Mouse (Mus musculus): ENCODE data around the gene Tsg101. TPM values are rescaled to one million over a fixed set of nuclear protein-coding genes. Genes with fewer than 3 reads are reported as not detected.

The Tsg101 gene
- polyA plus RNA-seq, 1 experiment from 2014 or later = 165 TPM

- peaks cover 40% of the 10 kb centered on the region for H3K36me3 ChIP-seq (ENCODE audit: control insufficient read depth, insufficient read depth, low read length)
- ATAC-seq (ENCODE audit: low read depth) = 0 out of 2 replicates have a peak, but pooled peaks have one; percentile 36
- no peak overlapping the region for H3K4me2 ChIP-seq (ENCODE audit: low read depth, low read length)
- H3K27ac ChIP-seq (ENCODE audit: low read length) = no peak overlapping the region
- no peak overlapping the region for H3K4me3 ChIP-seq (ENCODE audit: low read length)
- H3K4me1 ChIP-seq (replicated peaks; ENCODE audit: control insufficient read depth, insufficient read depth, low read length) = no peaks in the 10 kb centered on the region
- WGBS = 70% methylated on average over 7 of the region's 7 CpGs
- H3K9me3 ChIP-seq (ENCODE audit: control insufficient read depth, low read length) = no peaks in the 10 kb centered on the region
- H3K9ac ChIP-seq (ENCODE audit: low read length) = no peak overlapping the region
- no peaks in the 10 kb centered on the region for H3K27me3 ChIP-seq (ENCODE audit: control insufficient read depth, insufficient read depth, low read depth, low read length)
These were observed 63.8 kb downstream of the Tsg101 start for GRCm38 (mm10) chr7:46855866-46856560.

GRCm38 (mm10) chr7:46853365-46853764 lies 66.4 kb downstream of the Tsg101 start:
- H3K4me2 ChIP-seq (ENCODE audit: low read depth, low read length) = no peak overlapping the region
- peaks cover 64% of the 10 kb centered on the region for H3K36me3 ChIP-seq (ENCODE audit: control insufficient read depth, insufficient read depth, low read length)
- no peaks in the 10 kb centered on the region for H3K27me3 ChIP-seq (ENCODE audit: control insufficient read depth, insufficient read depth, low read depth, low read length)
- H3K9ac ChIP-seq (ENCODE audit: low read length) = no peak overlapping the region
- no peak for ATAC-seq (ENCODE audit: low read depth)
- no peaks in the 10 kb centered on the region for H3K4me1 ChIP-seq (replicated peaks; ENCODE audit: control insufficient read depth, insufficient read depth, low read length)
- H3K4me3 ChIP-seq (ENCODE audit: low read length) = no peak overlapping the region
- 91% methylated on average over 9 of the region's 9 CpGs for WGBS
- no peaks in the 10 kb centered on the region for H3K9me3 ChIP-seq (ENCODE audit: control insufficient read depth, low read length)
- no peak overlapping the region for H3K27ac ChIP-seq (ENCODE audit: low read length)

GRCm38 (mm10) chr7:46852666-46853065 lies 67.1 kb downstream of the Tsg101 start:
- Histone ChIP-seq H3K4me2 (ENCODE audit: low read depth, low read length) (no peak overlapping the region), H3K9ac (ENCODE audit: low read length) (no peak overlapping the region), H3K27me3 (ENCODE audit: control insufficient read depth, insufficient read depth, low read depth, low read length) (no peaks in the 10 kb centered on the region), H3K4me3 (ENCODE audit: low read length) (no peak overlapping the region), H3K9me3 (ENCODE audit: control insufficient read depth, low read length) (no peaks in the 10 kb centered on the region), H3K36me3 (ENCODE audit: control insufficient read depth, insufficient read depth, low read length) (peaks cover 66% of the 10 kb centered on the region), H3K27ac (ENCODE audit: low read length) (no peak overlapping the region), H3K4me1 (replicated peaks; ENCODE audit: control insufficient read depth, insufficient read depth, low read length) (peaks cover 1% of the 10 kb centered on the region)
- ATAC-seq (ENCODE audit: low read depth) = no peak
- WGBS = 90% methylated on average over 1 of the region's 1 CpGs

- Histone ChIP-seq H3K4me1 (replicated peaks; ENCODE audit: control insufficient read depth, insufficient read depth, low read length) (peaks cover 10% of the 10 kb centered on the region), H3K9me3 (ENCODE audit: control insufficient read depth, low read length) (no peaks in the 10 kb centered on the region), H3K27me3 (ENCODE audit: control insufficient read depth, insufficient read depth, low read depth, low read length) (no peaks in the 10 kb centered on the region), H3K36me3 (ENCODE audit: control insufficient read depth, insufficient read depth, low read length) (peaks cover 68% of the 10 kb centered on the region), H3K27ac (ENCODE audit: low read length) (no peak overlapping the region), H3K4me3 (ENCODE audit: low read length) (no peak overlapping the region), H3K4me2 (ENCODE audit: low read depth, low read length) (no peak overlapping the region), H3K9ac (ENCODE audit: low read length) (no peak overlapping the region)
- WGBS = 80% methylated on average over 7 of the region's 7 CpGs
- no peak for ATAC-seq (ENCODE audit: low read depth)
These were observed 68.7 kb downstream of the Tsg101 start for GRCm38 (mm10) chr7:46851026-46851425.

- Histone ChIP-seq H3K4me1 (replicated peaks; ENCODE audit: control insufficient read depth, insufficient read depth, low read length) (peaks cover 17% of the 10 kb centered on the region), H3K27me3 (ENCODE audit: control insufficient read depth, insufficient read depth, low read depth, low read length) (no peaks in the 10 kb centered on the region), H3K27ac (ENCODE audit: low read length) (no peak overlapping the region), H3K36me3 (ENCODE audit: control insufficient read depth, insufficient read depth, low read length) (peaks cover 56% of the 10 kb centered on the region), H3K4me2 (ENCODE audit: low read depth, low read length) (no peak overlapping the region), H3K4me3 (ENCODE audit: low read length) (no peak overlapping the region), H3K9ac (ENCODE audit: low read length) (no peak overlapping the region), H3K9me3 (ENCODE audit: control insufficient read depth, low read length) (no peaks in the 10 kb centered on the region)
- 81% methylated on average over 5 of the region's 5 CpGs for WGBS
- no peak for ATAC-seq (ENCODE audit: low read depth)
These were observed 70.5 kb downstream of the Tsg101 start for GRCm38 (mm10) chr7:46849287-46849686.

- under 1% methylated on average over 28 of the region's 28 CpGs for WGBS
- no peaks in the 10 kb centered on the region for H3K9me3 ChIP-seq (ENCODE audit: control insufficient read depth, low read length)
- peak; percentile 34 for ATAC-seq (ENCODE audit: low read depth)
- peaks cover 33% of the 10 kb centered on the region for H3K36me3 ChIP-seq (ENCODE audit: control insufficient read depth, insufficient read depth, low read length)
- H3K9ac ChIP-seq (ENCODE audit: low read length) = peak overlapping the region; percentile 100
- peak overlapping the region; percentile 92 for H3K4me2 ChIP-seq (ENCODE audit: low read depth, low read length)
- peak overlapping the region; percentile 97 for H3K4me3 ChIP-seq (ENCODE audit: low read length)
- peaks cover 20% of the 10 kb centered on the region for H3K4me1 ChIP-seq (replicated peaks; ENCODE audit: control insufficient read depth, insufficient read depth, low read length)
- H3K27me3 ChIP-seq (ENCODE audit: control insufficient read depth, insufficient read depth, low read depth, low read length) = no peaks in the 10 kb centered on the region
- peak overlapping the region; percentile 99 for H3K27ac ChIP-seq (ENCODE audit: low read length)
These were observed 73.1 kb downstream of the Tsg101 start for GRCm38 (mm10) chr7:46846486-46847244.

- no peaks in the 10 kb centered on the region for H3K27me3 ChIP-seq (ENCODE audit: control insufficient read depth, insufficient read depth, low read depth, low read length)
- no peaks in the 10 kb centered on the region for H3K9me3 ChIP-seq (ENCODE audit: control insufficient read depth, low read length)
- peak overlapping the region; percentile 100 for H3K9ac ChIP-seq (ENCODE audit: low read length)
- no peak for ATAC-seq (ENCODE audit: low read depth)
- peak overlapping the region; percentile 92 for H3K4me2 ChIP-seq (ENCODE audit: low read depth, low read length)
- peak overlapping the region; percentile 99 for H3K27ac ChIP-seq (ENCODE audit: low read length)
- peaks cover 27% of the 10 kb centered on the region for H3K4me1 ChIP-seq (replicated peaks; ENCODE audit: control insufficient read depth, insufficient read depth, low read length)
- WGBS = 0% methylated on average over 36 of the region's 36 CpGs
- H3K36me3 ChIP-seq (ENCODE audit: control insufficient read depth, insufficient read depth, low read length) = peaks cover 28% of the 10 kb centered on the region
- H3K4me3 ChIP-seq (ENCODE audit: low read length) = peak overlapping the region; percentile 97
These were observed 73.7 kb downstream of the Tsg101 start for GRCm38 (mm10) chr7:46845978-46846485.

- Histone ChIP-seq H3K27ac (ENCODE audit: low read length) (peak overlapping the region; percentile 99), H3K4me3 (ENCODE audit: low read length) (peak overlapping the region; percentile 97), H3K36me3 (ENCODE audit: control insufficient read depth, insufficient read depth, low read length) (peaks cover 22% of the 10 kb centered on the region), H3K9ac (ENCODE audit: low read length) (peak overlapping the region; percentile 100), H3K4me1 (replicated peaks; ENCODE audit: control insufficient read depth, insufficient read depth, low read length) (peaks cover 33% of the 10 kb centered on the region), H3K9me3 (ENCODE audit: control insufficient read depth, low read length) (no peaks in the 10 kb centered on the region), H3K4me2 (ENCODE audit: low read depth, low read length) (peak overlapping the region; percentile 92), H3K27me3 (ENCODE audit: control insufficient read depth, insufficient read depth, low read depth, low read length) (no peaks in the 10 kb centered on the region)
- WGBS = under 1% methylated on average over 51 of the region's 51 CpGs
- peak; percentile 94 for ATAC-seq (ENCODE audit: low read depth)
These were observed 74.4 kb downstream of the Tsg101 start for GRCm38 (mm10) chr7:46845211-46845977.

- Histone ChIP-seq H3K9me3 (ENCODE audit: control insufficient read depth, low read length) (no peaks in the 10 kb centered on the region), H3K27ac (ENCODE audit: low read length) (no peak overlapping the region), H3K27me3 (ENCODE audit: control insufficient read depth, insufficient read depth, low read depth, low read length) (no peaks in the 10 kb centered on the region), H3K36me3 (ENCODE audit: control insufficient read depth, insufficient read depth, low read length) (peaks cover 5% of the 10 kb centered on the region), H3K4me3 (ENCODE audit: low read length) (no peak overlapping the region), H3K9ac (ENCODE audit: low read length) (no peak overlapping the region), H3K4me2 (ENCODE audit: low read depth, low read length) (no peak overlapping the region), H3K4me1 (replicated peaks; ENCODE audit: control insufficient read depth, insufficient read depth, low read length) (peaks cover 51% of the 10 kb centered on the region)
- ATAC-seq (ENCODE audit: low read depth) = no peak
- 75% methylated on average over 4 of the region's 4 CpGs for WGBS
These were observed 76.2 kb downstream of the Tsg101 start for GRCm38 (mm10) chr7:46843576-46843975.
